Mouse (Mus musculus): ENCODE data around the gene Upk3a.

The Upk3a gene

GRCm38 (mm10) chr15:85054098-85054497 lies 37.2 kb downstream of the Upk3a start:
- DNase-seq (ENCODE audit: low spot score) = no peak

GRCm38 (mm10) chr15:85055186-85055585 lies 38.2 kb downstream of the Upk3a start:
- DNase-seq (ENCODE audit: low spot score) = no peak

- no peak for DNase-seq (ENCODE audit: low spot score)
Measured at GRCm38 (mm10) chr15:85063421-85063820, 46.5 kb downstream of the Upk3a start.

GRCm38 (mm10) chr15:85070561-85070960 lies 53.6 kb downstream of the Upk3a start:
- DNase-seq (ENCODE audit: low spot score) = peak; percentile 32
